Mouse (Mus musculus) layer of hippocampus, adult 2 months (tissue): ENCODE results near the gene Edn2. TPM values are rescaled to one million over a fixed set of nuclear protein-coding genes. Genes with fewer than 3 reads are reported as not detected.

Experiments used
- DNase-seq, 2 experiments: peaks; one replicate each; pipeline ENCODE4 v3.0.0; 2022; ENCODE audit warnings: low spot score in 2 of 2
- H3K27ac ChIP-seq: fragments of 200-600 bp; 2 replicates; pipeline ENCODE4 v1.8.1; 2022
- H3K4me3 ChIP-seq: fragments of 200-600 bp; 2 replicates; pipeline ENCODE4 v1.8.1; 2022; ENCODE audit warnings: mild to moderate bottlenecking
- CTCF ChIP-seq: fragments of 200-600 bp; conservative IDR thresholded peaks from 2 replicates; pipeline ENCODE4 v1.8.1; 2022; ENCODE audit warnings: antibody characterized with exemption, mild to moderate bottlenecking, moderate library complexity
- total RNA-seq, 2 experiments: library from RNA; stranded (reverse); gene quantifications; 2 replicates each; pipeline ENCODE4 v1.2.3; 2021

The Edn2 gene
- total RNA-seq, 2 experiments from 2014 or later: not detected

DNA sequence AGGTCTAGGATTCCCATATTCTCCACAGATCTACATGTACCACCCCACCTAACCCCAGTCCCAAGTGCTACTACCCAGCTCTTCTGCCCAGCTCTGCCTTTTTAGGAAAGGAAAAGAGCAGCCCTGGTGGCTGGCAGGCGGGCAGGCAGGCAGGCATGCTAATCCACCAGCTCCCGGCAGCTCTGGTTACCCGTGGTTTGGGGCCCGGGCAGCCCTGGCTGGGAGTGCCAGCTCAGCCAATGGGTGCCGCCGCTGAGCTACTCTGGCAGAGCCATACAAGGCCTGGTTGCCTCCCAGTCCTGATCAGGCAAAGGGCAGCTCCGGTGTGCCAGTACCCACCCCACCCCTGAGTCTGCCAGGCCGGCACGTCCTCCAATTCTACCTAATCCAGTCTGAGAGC, 18.1 kb upstream of the Edn2 start:
- Histone ChIP-seq H3K4me3 (no peak overlapping the region), H3K27ac (no peak overlapping the region)
- DNase-seq: no peak
- peak; percentile 18; the same call in 1 of the 2 replicates for TF ChIP-seq CTCF

DNA sequence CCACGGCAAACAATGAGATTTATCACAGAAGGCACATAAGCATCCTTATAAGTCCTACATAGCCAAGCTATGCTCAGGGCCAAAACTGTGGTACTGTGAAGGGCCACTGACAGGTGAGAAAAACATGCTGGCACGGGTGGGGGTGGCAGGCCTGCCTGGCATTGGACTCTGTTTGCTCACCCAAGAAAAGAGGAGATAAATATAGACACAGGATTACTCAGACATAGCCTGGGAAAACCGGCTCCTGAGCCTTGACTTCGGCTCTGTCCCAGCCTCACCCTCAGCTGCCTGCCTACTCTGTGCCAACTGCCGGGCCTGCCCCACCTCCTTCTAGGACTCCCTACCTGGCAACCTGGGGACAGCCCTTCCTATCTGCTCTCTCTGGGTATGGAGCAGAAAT, 16.7 kb upstream of the Edn2 start:
- no peak for DNase-seq
- H3K27ac ChIP-seq: no peak overlapping the region
- no peak for TF ChIP-seq CTCF
- H3K4me3 ChIP-seq: no peak overlapping the region

DNA sequence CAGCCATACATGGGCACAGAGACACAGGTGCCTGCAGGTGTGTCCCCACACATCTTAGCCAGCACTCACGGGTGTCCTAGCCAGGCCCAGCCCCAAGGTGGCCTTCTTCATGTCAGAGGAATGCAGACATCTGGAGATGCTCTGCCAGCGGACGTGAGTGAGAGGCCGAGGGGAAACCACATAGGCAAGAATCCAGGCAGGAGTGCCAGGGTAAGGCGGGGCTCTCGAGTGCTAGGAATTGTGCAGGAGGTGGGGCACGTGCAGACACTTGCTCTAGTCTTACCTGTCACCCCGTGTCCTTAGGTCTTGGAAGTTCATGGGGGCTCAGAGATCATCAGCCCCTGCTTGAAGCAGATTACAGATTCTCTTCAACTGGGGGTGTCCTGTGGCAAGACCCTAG, 15.1 kb upstream of the Edn2 start:
- DNase-seq: no peak
- Histone ChIP-seq H3K27ac (no peak overlapping the region), H3K4me3 (no peak overlapping the region)
- TF ChIP-seq CTCF: no peak

DNA sequence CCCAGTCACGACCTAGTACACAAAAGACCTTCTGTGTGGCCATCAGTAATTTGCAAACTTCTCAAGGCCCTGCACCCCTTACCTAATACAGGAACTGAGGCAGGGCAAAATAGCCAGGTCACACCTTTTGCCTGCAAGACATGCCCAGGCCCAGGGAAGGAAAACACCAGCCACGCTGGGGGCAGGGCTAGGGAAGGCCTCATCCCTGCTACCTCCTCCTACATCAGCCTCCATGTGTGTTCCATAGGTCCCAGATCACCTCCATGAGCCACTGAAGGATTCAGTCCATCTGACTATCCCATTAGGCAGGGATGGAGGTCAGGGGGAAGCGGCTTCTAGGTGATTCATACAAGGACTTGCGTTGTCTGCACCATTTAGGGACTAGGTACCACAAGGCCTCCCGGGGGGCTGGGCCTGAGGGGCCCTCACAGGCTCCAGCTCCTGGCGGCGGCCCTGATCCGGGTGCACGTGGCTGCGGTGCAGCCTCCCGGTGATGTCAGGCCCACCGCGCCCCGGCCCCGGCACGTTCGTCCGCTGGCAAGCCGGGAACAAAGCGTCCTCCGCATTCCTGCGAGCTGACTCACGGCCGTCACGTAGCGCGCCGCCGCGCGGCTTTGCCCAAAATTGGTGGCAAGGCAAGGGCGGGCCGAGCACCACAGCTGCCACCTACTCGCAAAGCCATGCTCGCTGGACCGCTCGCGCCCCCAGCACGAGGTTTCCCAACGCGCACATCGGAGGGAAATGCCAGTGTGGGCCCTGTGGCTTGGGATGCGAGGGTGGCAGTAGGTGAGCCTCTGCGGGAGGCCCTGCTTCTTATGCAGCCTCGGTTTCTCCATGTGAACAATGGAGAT, 12.5 kb upstream of the Edn2 start:
- peak; percentile 61 to 74 for DNase-seq
- peak overlapping the region; percentile 35 for H3K4me3 ChIP-seq
- H3K27ac ChIP-seq: peak overlapping the region; percentile 80
- TF ChIP-seq CTCF: no peak

DNA sequence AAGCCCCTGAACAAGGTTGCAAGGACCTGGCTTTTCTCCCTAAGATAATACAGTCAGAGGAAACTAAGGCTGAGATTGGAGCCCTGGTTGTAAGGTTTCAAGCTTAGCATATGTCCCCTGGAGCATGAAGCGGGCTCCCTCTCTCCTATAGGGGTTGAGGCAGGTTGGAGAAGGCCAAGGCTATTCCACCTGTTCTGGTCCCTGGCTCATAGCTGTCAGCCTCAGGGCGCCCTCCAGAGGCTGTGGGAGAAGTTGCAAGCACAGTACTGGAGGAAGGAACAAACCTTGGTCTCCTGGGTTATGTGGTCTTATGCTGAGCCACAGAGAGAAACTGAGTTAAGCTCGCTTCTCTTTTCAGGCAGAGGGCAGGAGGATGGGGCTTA, 11.9 kb upstream of the Edn2 start:
- no peak for DNase-seq
- no peak overlapping the region; the same call in 1 of the 2 replicates for H3K4me3 ChIP-seq
- peak; percentile 77 for TF ChIP-seq CTCF
- H3K27ac ChIP-seq: peak overlapping the region; percentile 80

DNA sequence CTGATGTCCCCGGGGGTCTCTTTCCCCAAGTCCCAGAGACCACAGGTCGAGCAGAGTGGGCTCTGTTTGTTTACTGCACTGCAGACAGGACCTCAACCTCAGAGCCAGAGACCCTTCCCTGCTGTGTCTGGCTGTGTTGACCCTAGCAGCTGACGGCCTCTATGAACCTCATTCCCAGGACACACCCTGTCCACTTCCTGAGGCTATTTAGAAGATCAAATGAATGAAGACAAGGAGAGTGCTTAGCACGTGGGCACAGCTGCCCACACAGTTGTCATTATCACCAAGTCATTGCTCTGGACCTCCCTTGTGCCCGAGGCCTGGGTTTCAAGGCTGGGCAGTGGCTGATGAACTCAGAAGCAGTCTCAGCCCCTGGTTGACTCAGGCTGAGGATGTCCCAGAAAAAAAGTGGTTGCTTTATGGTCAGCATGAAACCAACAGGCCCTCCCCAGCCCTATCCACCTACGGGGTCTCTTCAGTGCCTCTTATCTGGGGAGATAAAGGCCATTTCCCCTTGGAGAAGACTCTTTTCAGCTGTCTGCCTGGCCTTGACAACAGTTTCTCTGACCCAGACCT, 10.6 kb upstream of the Edn2 start:
- Histone ChIP-seq H3K4me3 (no peak overlapping the region), H3K27ac (no peak overlapping the region)
- TF ChIP-seq CTCF: no peak
- DNase-seq: no peak

DNA sequence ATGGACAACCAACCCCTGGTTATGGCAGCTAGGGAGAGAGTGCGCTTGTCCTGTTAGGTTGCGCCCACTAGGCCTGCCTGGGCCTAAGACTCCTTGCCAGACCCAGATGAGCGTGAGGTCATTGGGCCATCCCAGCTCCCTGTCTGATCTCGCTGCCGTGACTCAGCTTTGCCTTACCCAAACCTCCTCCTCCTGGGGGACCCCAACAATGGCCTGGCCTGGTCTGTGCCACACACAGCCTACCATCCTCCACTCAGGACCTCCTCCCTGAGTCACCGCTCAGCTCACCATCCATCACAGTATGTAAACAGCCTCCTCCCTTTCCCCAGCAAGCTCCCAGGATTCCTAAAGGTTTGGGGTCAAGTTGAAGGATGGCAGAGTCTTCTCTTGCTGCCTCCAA, 9.1 kb upstream of the Edn2 start:
- no peak for DNase-seq
- H3K4me3 ChIP-seq: no peak overlapping the region
- no peak for TF ChIP-seq CTCF
- H3K27ac ChIP-seq: no peak overlapping the region

DNA sequence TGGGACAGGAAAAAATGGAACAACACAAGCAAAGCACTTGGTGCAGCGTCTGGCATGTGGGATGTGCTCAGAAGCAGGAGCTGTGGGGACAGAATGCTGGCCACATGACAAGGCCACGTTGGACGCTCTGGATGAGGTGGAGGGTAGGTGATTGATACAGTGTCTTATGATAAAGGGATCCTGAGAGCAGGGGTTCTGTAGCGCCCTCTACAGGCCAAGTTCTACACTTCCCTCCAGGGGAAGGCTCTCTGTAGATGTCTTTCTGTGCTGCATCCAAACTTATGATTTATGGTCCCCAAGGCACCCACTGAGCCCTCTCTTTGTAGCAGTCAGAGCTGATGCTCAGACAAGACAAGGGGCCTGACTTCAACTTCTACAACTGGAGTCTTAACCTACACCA, 8.4 kb upstream of the Edn2 start:
- DNase-seq: no peak
- Histone ChIP-seq H3K27ac (no peak overlapping the region), H3K4me3 (no peak overlapping the region)
- peak; percentile 69 for TF ChIP-seq CTCF

DNA sequence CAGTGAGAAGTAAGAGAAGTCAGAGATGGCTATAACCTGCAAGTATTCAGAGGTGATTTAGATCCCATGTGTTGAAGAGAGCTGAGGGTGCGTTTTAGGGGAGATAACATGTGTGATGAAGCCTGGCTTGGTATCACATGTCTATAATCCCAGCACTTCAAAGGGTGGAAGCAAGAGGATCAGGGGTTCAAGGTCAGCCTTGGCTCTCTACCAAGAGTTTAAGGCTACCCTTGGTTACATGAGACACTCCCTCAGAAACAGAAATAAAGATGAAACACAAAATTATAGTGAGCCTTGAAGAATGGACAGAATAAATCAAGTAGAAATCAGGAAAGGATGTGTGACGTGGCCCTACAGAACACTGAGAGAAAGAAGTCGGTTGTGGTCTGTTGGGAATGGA, 7.3 kb upstream of the Edn2 start:
- Histone ChIP-seq H3K27ac (no peak overlapping the region), H3K4me3 (no peak overlapping the region)
- no peak for DNase-seq
- TF ChIP-seq CTCF: no peak

DNA sequence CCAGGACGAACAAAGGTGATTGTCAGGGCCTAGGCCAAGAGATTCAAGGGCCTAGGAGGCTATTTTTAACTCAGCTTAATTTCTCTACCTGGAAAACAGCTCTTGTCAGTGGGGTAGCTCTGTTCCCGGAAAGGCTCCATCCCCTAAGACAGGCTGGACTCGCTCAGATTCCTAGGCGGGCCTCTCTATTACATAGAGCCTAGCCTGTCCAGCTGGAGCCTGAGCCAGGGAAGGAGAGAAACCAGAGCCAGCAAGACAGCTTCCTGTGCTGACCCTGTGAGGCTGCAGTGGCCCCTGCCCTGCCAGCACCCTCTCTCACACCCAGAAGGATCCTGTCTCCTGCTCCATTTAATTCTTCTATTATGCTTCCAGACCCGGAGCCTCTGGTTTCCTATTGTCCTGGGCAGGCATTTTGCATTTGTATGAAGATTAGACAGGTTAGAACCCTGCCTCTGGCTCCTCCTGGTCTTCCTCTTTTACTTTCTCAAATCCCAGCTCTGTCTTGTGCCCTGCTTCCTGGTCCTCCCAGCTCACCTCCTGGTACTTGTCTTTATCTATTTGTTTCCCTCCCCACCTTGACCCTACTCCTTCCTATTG, 2.2 kb upstream of the Edn2 start:
- DNase-seq: no peak
- TF ChIP-seq CTCF: no peak
- no peak overlapping the region for H3K4me3 ChIP-seq

DNA sequence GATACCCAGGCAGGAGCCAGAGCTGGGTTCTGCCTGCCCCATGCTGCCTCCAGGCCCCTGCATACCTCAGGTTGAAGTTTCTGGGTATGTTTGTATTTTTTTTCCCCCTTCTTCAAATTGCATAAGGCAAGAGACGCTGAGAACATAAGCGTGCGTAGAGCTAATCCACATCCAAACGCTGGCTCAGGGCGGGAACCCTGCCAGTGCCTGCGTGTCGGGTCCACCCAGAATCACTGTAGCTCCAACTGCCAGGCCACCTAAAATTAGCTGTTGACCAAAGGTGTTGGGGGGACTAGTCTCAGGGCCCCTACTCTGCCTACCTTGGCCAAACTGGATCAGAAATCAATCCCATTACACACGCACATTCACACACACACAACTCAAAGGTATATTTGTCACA, 1.6 kb downstream of the Edn2 start:
- no peak overlapping the region for H3K4me3 ChIP-seq
- H3K27ac ChIP-seq: no peak overlapping the region
- TF ChIP-seq CTCF: no peak
- no peak for DNase-seq

More for the DNA sequence above, 2.2 kb upstream of the Edn2 start:
- no peak overlapping the region for H3K27ac ChIP-seq

DNA sequence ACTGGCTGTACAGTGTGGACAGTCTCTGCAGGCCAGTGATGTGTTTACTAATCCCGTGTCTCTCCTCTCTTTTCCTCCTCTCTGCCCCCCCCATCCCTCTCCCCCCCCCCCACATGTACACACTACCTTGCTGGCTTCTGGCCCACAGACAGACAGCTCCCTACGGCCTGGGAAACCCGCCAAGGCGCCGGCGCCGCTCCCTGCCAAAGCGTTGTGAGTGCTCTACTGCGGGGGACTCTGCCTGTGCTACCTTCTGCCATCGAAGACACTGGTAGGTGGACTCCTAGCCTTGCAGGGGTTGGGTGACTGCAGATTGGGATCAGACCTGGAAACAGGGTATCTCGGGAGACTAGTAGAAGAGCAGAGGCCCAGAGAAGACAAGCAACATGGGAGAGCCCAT, 2.2 kb downstream of the Edn2 start:
- peak in 1 of 2 experiments; percentile 55 for DNase-seq
- Histone ChIP-seq H3K27ac (no peak overlapping the region), H3K4me3 (no peak overlapping the region)
- no peak for TF ChIP-seq CTCF

DNA sequence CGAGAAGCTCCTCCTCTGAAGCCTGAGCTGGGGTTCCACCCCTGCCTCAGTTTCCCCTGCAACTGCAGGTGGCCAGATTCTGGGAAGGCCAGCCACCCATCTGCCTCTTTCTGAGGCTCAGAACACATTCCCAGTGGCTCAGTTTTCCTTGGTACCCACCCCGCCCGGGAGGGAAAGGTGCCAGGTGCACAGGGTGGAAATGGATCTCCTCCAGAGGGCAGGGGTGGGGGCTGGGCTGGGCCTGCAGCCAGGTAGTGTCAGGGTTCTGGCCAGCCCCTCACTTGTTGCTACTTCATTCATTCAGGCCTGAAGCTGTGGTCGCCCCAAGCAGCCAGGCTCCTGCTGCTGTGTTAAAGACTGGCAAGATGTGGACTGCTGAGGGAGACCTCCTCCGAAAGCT, 3.3 kb downstream of the Edn2 start:
- no peak for DNase-seq
- no peak overlapping the region for H3K4me3 ChIP-seq
- TF ChIP-seq CTCF: no peak
- no peak overlapping the region for H3K27ac ChIP-seq

DNA sequence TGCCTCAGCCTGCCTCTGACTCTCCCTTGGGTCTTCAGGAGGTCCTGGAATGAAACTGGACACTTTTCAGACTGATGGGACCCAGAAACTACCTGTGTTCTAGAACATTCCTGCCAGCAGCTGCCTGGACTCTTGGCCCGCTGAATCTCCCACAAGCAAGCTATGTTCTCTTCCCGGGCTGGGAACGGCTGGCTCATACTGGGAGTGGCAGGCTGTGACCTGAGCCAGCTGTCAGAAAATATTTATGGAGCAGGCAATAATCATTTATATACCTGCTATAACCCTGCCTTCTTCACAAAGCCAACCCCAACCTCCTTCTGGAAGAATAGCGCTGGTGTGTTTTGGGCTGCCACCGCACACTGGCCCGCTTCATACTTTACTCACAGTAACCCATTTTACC, 6.8 kb downstream of the Edn2 start:
- DNase-seq: no peak
- Histone ChIP-seq H3K27ac (no peak overlapping the region), H3K4me3 (no peak overlapping the region)
- TF ChIP-seq CTCF: no peak
